Mouse (Mus musculus) erythroblast, embryonic 14.5 days (primary cell): Measurements from ENCODE around the gene D930007J09Rik.

Experiments
- GATA1 ChIP-seq: IDR thresholded peaks from 2 replicates; pipeline ENCODE4 v1.6.1; 2012; ENCODE audit warnings: low read length, inconsistent platforms, mixed read lengths
- TAL1 ChIP-seq: IDR thresholded peaks from 3 replicates; pipeline ENCODE4 v1.6.1; 2012; ENCODE audit warnings: low read length, inconsistent platforms, mixed read lengths

- TF ChIP-seq GATA1 (no peak), TAL1 (no peak)
These were observed 36.7 kb upstream of the D930007J09Rik start for GRCm38 (mm10) chr13:32839314-32839713.
